Mouse (Mus musculus) ovary, adult 18-20 months (tissue): ENCODE results near the gene Sp9.

ENCODE experiments used
- DNase-seq: peaks from one replicate; pipeline ENCODE4 v3.0.0; 2022; ENCODE audit warnings: low spot score, mixed read lengths

Gene Sp9

DNA sequence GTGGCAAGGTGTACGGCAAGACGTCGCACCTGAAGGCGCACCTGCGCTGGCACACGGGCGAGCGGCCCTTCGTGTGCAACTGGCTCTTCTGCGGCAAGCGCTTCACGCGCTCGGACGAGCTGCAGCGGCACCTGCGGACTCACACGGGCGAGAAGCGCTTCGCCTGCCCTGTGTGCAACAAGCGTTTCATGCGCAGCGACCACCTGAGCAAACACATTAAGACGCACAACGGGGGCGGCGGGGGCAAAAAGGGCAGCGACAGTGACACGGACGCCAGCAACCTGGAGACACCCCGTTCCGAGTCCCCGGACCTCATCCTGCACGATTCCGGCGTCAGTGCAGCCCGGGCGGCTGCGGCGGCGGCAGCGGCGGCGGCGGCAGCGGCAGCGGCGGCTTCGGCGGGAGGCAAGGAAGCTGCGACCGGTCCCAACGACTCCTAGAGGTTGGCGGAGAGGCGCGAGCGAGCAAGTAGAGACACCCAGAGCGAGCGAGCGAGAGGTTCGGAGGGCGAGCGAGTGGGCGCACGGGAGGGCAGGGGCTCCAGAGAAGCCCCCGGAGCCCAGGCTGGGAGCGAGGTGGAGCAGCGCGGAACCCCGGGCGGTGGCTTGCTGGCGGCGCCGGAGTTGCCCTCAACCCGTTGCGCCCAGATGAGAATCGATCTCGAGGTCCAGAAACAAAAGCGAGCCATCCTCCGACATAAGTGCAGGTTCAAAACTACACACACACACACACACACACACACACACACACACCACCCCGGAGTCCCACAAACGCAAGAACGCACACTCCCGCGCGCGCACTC is 2.6 kb downstream of the Sp9 start:
- DNase-seq, result no peak

DNA sequence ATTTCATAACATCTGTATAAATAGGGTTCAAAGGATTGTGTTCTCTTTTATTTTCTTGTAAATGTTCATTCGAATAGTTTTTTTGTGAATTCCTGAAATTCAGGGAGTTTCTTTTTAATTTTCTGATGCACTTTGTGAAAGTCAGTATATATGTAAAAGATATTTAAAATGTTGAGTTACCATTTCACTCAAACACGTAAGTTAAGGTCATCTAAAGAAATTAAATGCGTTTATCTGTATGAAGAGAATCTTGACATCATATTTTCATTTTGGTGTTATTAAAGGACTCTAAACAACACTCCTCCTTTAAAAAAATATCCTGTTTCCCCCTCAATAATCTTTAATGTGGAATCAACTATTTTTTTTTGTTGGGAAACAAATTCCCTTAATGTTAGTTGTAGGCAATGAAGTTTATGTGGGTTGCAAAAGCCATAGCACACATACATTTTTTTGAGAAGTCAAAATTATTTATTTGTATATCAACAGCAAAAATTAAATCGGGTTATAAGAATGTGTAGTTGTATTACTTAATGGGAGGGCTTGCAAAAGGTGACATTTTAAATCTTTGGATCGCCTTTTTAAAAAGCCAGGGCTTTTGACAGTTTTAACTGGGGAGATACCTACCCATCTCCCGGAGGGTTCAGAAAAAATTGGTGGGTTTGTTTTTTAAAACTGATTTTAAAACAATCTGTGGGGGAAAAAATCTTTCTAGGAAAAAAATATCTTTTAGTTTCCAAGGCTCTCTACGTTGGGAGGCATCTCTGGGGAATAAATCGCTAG is 3.7 kb downstream of the Sp9 start:
- no peak for DNase-seq

DNA sequence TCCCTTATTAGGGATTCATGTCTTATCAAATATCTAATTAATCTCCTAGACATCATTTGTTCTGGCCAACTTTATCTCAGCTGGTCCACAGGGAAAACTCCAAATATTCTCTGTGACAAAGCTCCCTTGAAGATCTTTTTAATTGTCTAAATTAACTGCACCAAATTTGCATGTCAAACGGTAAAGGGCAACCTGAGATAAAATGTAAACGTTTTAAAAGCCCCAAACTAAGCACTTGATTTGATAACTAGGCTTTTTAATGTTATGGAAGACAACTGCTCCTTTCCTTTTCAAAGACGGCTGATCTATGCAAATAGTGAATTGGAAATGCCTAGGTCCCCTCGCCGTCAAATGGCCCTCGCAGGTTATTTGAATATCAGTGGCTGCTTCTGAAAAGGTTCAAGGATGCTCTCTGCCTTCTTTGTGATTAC is 4.4 kb downstream of the Sp9 start:
- no peak for DNase-seq

DNA sequence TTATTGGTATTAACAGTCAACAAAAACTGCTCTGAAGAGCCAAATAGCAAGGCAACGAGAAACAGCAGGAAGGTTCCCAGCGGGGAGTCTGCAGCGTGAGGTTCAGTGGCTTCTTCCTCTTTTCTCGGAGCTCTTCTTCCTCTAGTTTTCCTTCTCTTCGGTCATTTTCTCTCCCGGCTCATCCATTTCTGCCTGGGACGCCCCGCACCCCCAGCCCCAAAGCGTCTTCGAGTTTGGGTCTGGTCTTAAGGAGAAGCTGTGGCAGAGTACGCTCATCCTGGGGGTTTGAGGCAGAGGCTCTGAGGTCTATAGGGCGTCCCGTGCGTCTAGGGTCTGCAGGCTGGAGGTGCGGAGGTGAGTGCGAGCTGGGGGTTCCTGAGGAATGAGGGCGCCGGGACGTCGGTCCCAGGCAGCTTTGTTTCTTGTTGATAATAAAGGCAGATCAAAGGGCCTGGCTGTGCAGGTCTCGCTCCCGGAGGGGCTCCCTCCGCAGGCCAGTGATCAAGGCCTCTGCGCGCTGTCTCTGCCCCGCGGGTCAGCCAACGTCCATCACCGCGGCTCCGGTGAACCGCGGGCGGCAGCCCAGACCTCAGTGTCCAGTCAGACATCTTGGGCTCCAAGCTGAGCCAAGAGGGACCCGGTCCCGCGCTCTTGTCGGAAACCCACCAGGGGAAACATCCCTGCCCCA is 5.4 kb downstream of the Sp9 start:
- no peak for DNase-seq

DNA sequence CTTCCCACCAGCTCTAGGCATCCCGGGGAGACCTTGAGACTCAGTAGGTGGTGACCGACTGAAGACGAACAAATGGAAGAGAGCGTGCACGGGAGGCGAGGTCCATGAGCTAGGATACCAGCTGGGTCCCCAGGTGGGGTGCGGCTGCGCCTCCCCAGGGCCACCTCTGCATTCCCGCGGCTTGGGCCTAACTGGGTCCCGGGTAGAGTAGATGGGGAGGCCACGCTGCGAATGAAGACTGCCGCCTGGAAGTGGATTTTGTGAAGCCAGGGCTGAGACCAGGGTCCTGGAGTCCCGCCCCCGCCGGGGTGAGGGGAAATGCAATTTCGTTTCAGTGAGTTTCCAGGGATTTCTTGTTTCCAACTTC is 6.0 kb downstream of the Sp9 start:
- DNase-seq, result no peak

DNA sequence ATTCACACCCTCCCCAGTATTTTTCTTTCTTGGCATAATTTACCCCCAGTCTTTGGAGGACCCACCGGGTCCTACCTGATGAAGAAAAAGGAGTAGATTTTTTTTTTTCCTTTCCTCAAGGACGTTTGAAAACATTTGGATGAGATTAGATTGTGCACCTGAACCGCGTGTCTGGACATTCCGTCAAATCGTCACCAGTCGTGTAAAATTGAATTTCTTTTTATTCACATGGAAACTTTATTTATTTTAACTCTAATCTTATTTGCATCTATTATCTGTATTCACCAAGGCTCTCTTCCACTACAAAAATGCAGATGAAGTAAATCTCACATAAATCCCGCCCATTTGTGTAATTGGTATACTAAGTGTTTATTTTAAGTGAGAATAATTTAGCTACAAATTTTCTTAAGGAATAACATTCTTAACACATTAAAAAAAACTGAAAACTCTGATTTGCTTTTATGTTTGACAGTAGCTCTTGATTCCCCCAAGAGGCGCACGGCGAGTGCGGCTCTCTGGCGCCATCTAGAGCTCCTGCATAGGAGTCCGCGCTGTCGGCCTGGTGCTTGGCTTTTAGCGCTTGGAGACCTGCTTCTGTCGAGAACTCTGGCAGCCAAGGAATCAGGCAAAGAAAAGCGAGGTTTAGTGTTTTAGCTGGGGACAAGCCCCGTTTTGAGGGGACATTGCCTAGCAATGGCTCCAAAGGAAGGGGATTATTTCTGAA is 6.6 kb downstream of the Sp9 start:
- DNase-seq, result peak; percentile 77

DNA sequence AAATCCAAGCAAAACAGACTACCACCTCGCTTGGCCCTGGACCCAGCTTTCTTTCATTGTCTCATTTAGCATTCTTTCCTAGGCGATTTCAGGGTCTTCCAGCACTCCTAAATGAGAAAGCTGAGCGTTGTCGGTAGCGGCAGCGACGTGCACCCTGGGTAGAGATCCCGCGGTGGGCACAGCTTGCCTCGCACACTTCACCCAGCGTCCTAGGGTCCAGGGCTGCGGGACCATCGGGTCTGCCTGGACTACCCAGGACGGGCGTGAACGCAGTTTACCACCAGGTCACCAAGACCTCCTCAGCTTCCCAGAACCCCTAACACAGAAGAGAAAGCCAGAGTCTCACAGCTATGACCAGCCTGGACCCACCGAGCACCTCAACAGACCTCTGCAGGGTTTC is 7.1 kb downstream of the Sp9 start:
- DNase-seq, result no peak

DNA sequence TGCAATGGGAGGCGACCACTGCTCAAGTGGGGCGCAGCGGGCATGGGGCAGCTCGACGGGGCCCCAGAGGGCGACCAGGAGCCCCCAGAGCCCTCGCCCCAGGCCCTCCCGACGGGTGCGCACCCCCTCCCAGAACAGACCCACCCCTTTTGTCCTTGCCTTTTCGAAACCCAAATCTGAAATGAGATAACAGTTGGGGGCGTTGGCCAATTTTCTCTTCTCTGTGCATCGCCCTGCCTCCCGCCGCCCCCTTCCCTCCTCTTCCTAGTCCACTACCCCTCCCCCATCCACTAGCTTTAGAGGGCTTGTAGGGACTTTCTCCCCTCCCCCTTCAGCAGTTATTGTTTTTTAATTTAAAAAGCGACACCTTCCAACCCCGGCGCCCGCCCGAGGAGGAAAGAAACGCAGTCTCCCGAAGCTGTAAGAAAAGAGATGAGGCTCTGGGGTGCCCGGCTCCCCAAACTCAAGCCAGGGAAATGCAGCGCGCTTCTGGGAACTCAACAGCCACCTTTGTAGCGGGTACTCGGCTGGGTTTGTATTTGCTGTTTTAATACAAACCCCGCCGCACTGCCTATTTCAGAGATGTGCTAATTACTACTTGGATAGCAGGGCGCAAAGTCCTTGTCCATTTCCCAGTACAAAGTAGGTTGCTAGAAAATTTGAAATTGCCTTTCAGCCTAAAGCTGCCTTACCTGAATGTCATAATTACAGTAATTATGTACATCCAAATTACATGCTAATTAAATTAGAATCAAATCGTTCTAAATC is 7.7 kb downstream of the Sp9 start:
- DNase-seq, result no peak

DNA sequence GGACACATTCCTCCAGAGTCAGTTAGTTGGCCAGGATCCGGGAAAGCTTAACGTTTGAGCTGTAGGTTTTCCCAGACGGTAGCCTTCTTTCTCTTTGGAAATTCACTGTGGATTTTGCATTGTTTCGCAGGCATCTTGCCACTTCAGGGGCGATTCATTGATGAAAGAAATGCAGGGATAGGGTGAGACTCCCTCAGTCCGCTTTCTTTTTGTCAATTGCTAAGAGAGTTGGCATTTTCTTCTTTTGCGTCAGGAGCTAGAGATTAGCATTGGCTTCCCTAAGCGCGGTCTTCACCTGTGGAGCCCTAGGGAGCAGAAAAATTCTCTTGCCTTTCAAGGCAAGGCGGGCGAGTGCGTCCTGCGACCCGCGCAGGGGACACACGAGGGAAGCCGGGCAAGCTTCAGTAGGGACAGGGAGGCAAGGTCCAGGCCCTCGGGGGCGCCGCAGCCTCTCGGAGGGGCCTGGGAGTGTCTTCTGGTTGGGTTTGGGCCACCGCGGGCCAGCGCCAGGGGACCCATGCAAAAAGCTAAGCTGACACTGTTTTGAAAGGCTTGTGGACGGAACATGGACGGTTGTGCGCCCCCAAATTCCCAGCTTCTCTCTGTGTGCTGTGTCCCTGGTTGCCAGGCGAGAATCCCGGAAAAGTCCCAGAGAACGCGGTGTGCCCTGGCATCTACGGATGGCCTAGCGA is 8.8 kb downstream of the Sp9 start:
- DNase-seq, result no peak

DNA sequence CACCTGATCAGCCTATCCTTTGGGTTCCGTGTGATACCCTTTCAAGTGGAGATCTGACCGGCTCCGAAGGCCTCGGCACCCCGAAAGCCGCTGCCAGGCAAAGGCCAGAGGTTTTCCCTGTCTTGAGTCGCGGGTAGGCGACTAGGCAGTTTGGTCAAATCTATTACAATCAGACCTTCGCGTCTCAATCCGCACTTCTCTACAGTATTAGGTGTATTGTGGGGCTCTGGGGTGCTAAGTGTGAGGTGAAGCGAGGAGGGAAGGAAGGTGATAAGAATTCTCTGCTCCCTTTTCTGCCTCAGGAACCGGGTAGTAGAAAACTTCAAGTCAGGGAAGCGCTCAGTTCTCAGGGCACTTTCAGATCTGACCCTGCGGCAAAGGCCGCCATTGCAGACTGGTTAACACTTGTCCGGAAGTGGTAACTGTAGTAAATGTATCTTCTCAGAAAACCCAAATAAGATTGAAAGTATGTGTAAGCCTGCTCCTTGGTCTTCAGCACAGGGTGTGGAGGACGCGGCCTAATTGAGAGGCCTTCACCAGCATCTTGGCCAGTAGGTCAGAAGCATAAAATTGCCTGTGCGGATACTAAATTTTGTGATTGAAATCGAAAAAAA is 9.4 kb downstream of the Sp9 start:
- DNase-seq, result no peak

DNA sequence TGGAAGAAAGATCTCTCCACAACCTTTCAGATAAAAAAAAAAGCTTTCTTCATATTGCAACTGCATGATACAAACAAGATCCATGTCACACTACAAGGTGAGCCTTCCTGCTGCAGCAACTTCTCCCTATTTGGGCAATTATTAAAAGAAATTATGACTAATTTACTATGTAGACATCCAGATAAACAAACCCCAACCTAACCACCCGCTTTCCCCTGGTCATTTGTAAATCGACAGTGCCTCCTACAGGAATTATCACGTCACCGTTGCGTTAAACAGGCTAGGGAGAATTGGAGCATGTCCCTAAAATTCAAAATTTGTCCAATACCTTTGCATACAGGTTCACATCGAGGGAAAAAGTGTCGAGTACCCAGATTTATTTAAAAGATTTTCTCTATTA is 10.0 kb downstream of the Sp9 start:
- DNase-seq, result no peak

DNA sequence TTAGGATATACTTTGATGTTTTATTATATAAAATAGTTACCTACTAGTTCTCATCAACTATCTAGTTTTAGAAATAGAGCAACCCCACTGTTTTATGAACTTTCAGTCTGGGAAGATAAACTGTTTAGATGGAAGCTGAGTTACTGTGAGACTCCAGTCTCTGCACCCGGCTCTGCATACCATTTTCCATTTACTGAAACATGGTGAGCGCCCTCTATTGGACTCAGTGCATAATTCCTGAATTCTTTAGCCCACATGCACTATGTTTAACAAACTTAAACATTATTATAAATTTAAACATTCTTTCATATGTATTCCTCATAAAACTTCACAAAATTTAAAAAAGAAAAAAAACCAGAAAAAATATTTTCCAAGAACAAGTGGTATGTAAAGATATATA is 13.9 kb downstream of the Sp9 start:
- no peak for DNase-seq

DNA sequence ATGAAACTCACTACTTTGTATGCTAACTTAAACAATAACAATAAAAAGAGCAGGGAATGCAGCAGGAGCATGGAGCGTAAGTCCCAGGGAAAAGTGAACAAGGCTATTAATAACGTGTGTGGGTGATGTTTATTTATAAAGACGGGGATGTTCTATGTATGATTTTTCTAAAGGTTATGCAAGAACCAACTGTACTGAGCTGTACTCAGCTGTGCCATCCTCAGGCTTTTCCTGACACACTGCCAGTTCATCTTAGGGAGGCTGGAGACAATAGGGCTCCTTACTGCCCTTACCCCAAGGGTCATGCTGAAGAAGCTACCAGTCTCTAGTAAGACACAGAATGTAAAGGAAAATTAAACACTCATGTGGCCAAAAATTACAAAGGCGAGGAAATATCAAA is 19.4 kb downstream of the Sp9 start:
- no peak for DNase-seq

DNA sequence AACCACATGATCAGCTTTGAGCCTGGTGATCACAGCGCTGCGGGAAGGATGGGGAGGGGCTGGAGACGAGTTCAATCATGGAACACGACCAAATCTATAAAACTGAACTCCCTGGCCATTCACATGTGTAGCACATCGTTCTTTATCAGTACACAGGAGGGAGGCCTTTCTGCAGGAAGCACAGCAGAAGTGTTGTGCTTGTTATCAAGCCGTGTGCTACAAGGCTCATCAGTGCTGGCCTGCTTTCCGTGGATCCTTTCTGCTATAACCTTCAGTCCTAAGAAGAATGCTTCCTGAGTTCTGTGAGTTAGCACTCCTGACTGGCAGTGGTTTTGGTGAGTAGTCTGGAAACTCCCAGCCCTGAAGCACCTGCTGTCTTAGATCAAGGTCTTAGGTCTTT is 23.3 kb downstream of the Sp9 start:
- DNase-seq, result no peak

DNA sequence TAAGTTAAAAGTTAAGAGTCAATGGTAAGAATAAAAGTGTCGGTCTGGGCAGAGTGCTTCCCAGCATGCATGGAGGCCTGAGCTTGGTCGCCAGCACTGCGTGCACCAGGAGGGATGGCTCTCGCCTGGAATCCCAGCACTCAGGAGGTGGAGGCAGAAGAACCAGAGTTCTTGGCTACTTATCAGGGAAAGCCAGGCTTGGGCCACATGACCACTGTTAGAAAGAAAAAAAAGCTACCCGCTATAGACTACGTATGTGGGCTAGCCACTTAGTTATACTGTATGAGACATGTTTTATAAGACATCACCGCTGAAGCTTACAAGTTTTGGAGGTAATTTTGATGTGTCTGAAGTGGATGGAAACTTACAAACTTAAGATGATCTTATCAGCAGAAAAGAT is 26.4 kb downstream of the Sp9 start:
- DNase-seq, result no peak

DNA sequence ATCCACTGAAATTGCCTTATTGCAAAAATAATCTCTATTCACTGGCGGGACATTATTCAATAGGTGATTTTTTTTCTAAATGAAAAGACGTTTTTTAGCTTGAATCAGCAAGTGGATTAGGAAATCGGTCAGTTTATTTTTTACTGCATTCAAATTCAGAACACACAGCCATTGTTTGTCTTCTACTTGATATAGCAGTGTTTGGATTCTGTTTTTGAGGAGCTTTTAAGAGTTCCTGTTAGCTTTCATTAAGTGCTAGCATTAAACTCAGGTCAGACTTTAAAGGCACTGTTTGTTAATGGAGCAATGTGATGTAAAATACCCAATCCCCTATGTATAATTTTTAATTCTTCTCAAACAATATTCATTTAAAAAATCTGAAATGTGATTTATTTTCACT is 27.1 kb downstream of the Sp9 start:
- no peak for DNase-seq

DNA sequence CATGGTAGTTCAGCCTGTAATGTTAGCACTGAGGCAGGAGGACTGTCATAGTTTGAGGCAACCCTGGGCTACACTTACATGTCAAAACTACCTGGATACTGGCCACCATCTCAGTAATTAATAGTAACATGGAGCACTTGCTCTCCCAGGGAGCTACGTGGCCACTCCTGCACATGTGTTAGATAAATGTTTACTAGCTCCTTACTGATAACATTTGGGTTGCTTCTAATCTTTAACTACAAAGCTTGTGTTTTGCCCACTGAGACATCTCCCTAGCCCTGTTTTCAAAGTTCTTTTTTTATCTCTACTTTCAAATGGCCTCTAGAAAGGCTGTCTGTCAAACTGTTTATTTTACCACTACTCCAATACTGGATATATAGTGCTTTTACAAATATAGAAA is 30.3 kb downstream of the Sp9 start:
- DNase-seq, result no peak

DNA sequence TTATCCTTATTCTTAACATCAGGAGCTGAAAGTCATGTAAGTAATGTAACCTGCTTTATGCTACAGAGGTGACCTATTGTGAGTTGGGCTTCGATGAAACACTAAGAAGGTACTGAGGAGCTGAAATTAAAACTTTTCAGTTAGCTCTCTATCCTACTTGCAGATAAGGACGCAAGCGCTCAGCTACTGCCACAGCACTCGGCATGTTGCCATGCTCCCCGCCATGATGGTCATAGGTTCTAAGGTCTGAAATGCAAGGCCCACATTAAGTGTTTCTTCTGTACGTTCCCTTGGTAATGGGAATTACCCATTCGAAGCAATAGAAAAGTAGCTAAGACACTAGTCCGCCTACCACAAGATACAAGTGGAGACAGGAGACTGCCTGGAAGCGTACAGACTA is 31.0 kb downstream of the Sp9 start:
- no peak for DNase-seq

DNA sequence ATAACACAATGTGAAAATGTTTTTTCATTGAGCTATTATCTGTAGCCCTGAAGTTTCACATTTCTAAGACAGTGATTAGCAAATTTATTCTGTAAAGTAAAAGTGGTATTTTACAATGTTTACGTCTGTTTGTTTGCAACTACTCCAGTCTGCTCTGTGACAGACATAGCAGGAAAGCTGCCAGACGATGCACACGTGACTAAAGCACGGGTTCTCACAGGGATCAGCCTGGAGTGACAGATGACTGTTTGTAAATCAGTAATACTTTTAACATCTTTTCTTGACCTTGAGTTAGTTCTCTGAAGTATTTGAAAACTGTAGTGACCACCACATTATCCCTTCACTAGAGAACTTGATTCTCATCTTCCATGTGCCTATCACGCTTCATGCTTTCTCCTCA is 32.8 kb downstream of the Sp9 start:
- DNase-seq, result no peak

DNA sequence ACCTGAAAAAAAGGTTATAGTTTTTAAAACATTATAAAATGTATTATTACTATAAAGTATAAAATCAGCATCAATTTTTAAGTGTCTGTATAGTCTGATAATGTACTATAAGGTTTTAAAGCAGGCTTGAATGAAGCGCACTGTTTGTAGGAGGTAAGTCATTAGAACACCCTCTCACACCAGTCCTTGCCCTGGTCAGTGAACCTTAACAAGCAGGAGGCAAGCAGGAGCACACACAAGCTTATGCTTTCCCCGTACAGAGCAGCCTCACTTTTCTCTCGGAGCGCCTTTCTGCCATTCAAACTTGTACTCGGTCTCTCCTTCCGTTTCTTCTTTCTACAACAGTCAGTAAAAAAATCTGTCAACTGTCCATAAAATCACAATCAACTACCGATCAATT is 34.3 kb downstream of the Sp9 start:
- DNase-seq, result no peak
